Mouse (Mus musculus) left cerebral cortex, postnatal 10 days (tissue): Measurements from ENCODE around the gene Mafg. TPM values are rescaled to one million over a fixed set of nuclear protein-coding genes. Genes with fewer than 3 reads are reported as not detected.

Experiments used
- DNase-seq, 2 experiments: peaks; one replicate each; pipeline ENCODE4 v3.0.0; 2021 to 2022; ENCODE audit warnings: low spot score in 2 of 2, mixed read lengths in 1 of 2; ENCODE audit errors: extremely low spot score in 1 of 2
- intact Hi-C: fragments of 180-260 bp; cut with DNase I; formaldehyde crosslinking; loops from one replicate; pipeline ENCODE4 v1.15.1; 2025
- total RNA-seq, 2 experiments: library from RNA; stranded (reverse); gene quantifications; 2 replicates each; pipeline ENCODE4 v1.2.3; 2021

Gene Mafg
- total RNA-seq, 2 experiments from 2014 or later: 84.4 to 84.7 TPM

DNA sequence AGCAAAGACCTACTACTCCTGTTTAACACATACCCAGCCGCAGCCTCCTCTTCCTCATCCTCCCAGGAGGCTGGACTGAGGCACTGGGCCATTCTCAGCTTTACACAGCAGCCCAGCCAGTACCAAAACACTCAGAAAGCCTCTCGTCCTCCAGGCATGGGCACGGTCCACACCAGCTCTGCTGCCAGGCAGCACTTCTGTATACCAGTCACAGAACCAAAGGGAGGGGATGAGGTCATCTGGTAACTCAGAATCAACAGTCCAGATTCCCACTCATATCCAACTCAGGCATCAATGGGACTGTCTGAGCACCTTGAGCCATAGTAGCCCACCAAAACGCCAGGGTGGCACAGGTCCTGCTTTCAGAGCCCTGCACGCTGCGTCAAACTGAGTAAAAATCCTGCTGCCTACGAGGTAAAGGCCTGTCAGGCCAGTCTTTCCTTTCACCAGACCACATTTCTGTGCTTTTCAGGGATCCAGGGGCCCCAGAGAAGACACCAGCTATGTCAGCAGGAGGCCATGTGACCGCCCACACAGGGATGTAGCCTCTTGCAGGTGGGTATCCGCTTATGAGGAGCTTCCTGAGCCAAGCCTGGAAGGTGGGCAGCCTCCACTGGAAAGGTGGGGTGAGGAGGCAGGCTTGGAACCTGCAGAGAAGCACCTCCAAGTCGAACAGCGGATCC is 6.5 kb downstream of the Mafg start:
- intact Hi-C loops: no loop called here
- DNase-seq: peak in 1 of 2 experiments; percentile 17

DNA sequence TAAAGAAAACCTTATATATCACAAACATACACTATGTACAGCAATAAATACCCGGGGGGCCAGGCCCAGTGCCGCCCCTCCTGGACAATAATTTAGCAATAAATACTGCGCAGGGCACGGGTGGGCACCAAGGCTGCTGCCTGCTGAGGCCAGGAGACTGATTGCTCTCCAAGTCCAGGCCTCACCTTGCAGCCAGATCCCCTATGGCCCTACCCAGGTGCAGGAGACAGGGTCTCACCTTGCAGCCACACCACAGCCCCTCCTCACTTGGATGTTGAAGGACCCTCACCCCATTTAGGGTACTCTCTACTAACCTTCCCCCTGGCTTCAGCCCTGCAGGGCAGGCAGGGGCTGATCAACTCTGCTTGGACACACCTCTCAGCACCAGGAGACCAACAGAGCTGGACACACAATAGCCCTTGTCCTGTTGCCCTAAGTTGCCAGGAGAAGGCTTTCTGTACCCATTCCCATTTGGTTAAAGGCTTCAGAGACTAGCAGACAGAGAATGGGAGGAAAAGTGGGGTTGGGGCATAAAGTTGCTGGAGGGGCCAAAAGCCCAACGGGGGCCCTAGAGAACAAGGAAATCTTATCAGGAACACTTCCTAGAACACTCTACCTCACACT is 8.1 kb downstream of the Mafg start, which contains the start of gene Sirt7:
Gene Sirt7, minus strand, starts transcription at position 89 of the 624 bp plus-strand sequence.
- intact Hi-C loops: loop anchor here (2.0 kb wide), 1 partner anchor 152 kb away; no protein-coding TSS in a partner anchor
- DNase-seq: no peak

DNA sequence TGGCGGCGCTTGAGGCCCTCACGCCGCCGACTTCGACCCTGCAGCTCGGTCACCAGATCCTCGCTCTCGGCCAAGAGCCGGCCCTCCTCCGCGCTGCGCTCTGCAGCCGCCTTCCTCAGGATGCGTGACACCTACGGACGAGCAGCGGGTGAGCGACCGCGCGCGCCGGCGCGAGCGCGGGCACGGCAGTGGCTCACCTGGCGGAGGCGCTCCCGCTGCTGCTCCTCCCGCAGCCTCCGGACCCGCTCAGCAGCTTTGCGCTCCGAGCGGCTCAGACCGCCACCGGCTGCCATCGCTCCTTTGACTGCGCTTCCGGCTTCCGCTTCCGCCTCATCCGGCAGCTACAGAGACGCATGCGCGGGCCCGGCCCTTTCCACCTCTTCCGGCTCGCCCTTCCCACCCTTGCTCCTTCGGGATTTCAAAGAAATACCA is 8.7 kb downstream of the Mafg start:
- peak; percentile 76 to 93 for DNase-seq
- intact Hi-C loops: loop anchor here (2.0 kb wide), 1 partner anchor 152 kb away; no protein-coding TSS in a partner anchor

DNA sequence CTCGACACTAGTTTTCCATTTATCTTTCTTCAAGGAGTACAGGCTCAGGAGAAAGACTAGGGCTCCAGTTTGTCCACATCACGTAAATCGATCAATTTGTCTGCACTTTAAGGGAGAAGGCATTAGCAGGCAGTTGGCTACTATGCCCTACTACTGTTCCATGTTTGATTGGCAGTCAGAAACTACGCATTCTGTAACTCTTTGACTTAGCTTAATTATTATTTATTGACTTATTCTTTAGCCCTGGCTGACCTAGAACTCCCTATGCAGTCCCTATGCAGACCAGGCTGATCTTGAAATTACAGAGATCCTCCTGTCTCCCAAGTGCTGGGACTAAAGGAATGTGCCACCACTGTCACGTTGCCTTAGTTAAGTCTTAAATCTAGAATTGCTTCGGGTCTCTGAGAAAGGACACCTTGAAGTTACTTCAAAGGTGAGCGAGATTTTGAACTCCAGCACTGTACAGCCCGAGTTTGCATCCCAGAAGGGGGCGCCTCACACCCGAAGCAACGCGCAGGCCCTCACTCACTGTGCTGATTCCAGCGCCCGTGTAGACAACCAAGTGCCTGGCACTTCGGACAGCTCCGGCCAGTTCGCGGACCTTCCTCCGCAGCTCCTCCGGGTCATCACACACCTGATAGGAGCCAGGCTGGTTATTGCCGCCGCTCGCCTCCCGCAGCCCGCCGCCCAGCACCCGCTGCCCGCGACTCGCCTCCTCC is 9.3 kb downstream of the Mafg start:
- peak; percentile 44 to 83 for DNase-seq
- intact Hi-C loops: loop anchor here (2.0 kb wide), 1 partner anchor 153 kb away; no protein-coding TSS in a partner anchor

DNA sequence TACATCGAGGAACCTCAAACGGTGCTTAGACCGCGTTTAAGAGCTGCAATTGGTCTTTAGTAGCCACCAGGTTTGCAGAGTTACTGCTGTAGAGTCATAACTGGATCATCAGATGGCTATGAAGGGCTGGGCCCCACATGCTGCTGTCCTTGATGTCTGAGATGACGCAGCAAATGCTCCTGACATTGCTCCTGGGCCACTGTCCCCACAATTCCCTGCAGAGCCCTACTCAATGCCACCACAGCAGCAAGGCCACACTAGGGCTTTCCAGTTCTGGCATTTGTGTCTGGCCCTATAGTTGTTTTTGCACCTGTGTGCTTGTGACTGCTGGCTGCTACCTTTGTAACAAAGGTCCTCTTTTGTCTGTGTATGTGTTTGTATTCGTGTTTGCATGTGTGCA is 10.6 kb downstream of the Mafg start:
- DNase-seq: peak in 1 of 2 experiments; percentile 8
- intact Hi-C loops: no loop called here

DNA sequence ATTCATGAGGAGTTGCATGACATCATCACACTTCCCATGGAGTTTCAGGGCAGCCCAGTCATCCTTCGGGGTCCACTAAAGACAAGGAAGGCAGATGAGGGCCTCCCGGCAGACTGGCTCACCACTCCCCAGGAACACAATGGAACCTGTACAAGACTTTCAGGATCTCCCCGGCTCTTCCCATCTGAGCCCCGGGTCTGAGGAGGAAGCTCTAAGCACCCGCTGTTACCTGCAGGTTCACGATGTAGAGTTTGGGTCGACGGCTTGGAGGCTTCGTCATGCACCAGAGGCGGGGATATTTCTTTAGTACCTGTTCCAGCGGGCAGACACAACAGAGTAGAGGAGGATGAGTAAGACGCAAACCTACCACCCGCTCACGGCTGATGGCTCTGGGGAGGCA is 13.2 kb downstream of the Mafg start:
- intact Hi-C loops: no loop called here
- no peak for DNase-seq

DNA sequence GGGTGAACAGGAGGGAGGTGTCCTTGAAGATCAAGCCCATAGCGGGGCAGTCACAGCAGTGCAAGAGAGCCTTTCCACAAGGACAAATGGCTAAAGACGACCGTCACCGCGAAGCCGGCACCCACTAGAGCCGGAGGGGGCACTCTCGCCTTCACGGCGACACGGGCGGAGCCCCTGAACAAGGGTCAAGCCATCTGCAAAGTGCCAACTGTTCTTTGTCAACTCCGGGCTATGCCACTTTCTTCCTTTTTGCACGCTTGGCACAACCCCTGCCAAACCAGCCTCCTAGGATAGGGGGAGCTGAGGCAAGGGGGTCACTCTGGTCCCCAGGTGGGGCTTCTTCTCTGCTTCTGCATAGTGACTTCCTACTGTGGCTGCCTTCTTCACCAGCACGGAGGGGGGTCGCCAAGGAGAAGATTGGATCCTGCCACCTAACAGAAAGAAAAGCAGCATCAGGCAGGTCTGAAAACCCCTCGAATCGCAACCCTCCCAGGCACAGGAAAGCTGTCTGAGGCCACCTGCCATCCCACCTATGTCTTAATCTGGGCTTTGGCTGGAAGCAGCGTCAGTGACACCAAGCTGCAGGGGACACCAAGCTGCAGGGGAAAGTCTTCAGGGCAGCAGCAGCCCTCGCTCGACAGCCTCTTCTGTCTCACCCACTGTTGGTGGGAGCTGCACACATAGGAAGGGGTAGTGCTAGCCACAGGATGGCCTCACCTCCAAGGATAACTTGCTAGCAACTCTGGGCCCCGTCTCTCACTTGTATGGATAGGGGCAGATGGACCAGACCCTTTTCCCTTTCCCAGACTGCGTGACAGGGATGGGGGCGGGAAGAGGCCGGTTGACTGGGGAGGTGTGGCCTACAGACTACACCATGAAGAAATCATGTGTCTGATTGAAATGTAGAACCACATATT is 14.5 kb downstream of the Mafg start:
- peak in 1 of 2 experiments; percentile 18 for DNase-seq
- intact Hi-C loops: no loop called here

DNA sequence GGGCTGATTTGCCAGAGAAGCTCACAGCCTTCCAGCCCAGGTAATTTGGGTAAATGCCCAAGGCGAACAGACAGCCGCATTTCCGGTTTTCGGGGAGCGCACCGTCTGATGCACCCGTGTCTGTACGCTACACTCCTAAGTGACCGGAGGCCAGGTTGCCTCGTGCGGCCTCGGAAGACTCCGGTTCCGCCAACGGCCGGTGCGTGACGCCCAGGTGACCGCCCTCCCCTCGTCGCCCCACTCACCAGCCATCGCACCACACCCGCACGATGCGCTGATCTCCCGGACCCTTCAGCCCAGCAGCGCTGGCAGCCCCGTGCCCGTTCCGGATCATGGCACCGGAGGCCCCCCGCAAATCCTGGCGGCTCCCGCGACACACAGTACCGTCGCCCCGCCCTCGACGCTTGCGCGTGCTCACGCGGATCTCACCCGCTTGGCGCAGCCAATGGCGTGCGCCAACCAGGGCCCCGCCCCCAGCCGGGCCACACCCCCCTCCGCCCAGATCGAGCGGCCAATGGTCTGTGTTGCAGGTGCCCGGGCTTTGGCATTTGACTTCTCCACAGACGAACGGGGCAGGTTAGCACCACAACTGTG is 15.8 kb downstream of the Mafg start, which contains the start of gene Pcyt2:
Gene Pcyt2, minus strand, starts transcription at position 418 of the 594 bp plus-strand sequence.
- intact Hi-C loops: no loop called here
- peak; percentile 87 to 95 for DNase-seq

DNA sequence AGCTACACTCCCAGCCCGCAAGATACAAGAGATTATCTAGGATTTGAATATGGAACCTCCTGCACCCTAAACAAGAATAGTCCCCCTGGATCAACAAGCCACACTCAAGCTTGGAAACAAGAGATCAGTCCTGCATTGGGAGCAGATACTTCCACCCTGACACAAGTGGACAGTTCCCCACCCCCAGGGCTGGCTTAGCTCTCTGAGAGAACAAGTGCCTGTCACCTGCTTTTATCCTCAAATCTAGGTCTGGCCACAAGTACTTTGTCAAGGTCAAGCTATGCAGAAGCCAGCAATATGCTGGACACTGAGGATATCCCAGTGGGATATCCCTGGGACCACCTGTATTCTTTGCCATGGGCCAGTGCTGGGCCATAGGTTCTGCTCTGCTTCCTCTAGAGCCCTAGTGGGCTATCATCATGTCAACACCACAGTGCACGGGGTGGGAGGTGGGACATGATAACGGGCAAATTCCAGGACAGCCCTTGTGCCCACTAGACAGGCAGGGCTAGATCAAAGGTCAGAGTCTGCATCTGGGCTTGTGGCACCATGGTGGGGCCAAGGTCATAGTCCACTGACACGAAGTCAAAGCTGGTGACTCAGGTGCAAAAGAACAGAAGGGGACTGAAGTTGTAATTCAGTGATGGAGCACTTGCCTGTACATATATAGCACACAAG is 16.6 kb downstream of the Mafg start:
- intact Hi-C loops: no loop called here
- DNase-seq: no peak

DNA sequence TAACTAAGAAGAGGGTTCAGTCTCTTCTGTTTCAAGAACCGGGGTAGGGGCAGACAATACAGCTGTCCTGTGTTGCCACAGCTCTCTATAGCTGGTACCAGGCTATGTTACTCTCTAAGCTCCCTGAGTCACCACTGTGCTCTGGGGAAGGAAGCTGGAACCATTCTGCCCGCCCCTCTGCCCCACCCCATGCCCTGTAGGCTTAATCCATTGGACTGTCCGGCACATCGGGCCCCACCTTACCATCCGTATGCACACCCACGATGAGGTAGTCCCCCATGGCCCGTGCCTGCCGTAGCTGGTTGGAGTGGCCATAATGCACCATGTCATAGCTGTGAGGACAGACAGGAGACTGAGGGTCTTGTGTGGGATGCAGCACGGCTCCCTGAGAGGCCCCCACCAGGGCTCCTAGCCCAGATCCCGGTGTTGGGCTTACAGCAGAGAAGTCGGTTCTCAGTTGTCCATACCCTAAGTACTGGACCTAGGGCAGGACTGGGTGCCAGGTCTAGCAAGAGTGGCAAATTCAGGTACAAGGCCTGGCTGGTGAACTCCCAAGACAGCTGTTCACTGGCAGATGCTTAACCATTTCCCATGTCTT is 17.7 kb downstream of the Mafg start:
- intact Hi-C loops: no loop called here
- no peak for DNase-seq

DNA sequence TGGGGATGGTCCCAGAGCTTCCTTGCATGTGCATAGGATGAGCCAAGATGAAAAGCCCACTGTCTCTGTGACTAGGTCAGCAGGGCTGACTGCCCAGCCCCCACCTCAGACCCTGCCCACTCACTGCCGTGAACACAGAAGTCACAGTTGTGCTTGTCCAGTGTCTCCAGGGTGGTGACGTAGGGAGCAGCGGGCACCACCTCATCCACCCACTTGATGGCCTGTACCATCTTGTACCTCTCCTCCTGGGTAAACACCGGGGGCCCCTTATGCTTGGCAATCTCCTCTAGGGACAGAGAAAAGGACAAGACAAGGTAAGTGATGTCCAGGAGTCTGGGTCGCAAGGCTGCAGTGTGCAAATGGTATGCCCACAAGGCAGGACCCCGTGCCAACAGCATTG is 18.2 kb downstream of the Mafg start:
- DNase-seq: no peak
- intact Hi-C loops: no loop called here

DNA sequence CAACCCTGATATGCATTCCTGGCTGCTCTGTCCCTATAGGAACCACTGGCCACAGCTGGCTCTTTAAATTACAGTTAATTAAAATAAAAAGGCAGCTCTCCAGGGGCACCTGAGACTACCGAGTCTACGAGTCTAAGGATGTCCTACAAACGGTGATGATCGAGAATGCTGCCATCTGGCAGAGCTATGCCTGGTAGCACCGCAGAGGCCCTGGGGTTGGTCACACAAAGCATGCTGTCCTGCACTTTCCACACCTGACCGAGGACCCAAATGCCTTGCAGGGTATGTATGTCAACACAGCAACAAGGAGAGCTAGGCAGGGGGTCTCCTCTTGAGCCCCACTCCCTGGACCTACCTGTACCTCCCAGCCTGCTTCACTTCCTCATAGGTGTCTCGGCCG is 19.4 kb downstream of the Mafg start:
- intact Hi-C loops: no loop called here
- no peak for DNase-seq

DNA sequence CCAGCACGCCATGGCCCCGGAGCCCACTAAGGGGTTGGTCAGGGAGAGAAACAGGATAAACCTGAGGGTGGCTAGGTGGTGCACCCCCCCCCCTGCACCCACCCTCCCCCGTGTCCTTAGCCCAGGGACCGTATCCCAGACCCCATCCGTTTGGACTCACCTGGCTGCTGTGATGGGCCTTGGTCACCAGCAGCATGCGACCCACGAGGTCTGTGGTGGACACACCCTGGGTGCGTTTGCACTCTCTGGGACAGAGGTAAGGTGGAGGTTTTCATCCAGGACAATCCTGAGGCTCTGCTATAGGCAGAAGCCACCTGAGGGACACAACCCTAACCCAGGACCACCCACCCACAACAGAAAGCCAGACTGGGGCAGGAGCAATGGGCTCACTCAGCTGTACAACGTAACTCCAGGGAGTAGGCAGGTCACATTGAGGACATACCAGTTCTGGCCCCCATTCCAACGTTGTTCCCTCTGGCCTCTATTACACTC is 19.9 kb downstream of the Mafg start:
- no peak for DNase-seq
- intact Hi-C loops: no loop called here

DNA sequence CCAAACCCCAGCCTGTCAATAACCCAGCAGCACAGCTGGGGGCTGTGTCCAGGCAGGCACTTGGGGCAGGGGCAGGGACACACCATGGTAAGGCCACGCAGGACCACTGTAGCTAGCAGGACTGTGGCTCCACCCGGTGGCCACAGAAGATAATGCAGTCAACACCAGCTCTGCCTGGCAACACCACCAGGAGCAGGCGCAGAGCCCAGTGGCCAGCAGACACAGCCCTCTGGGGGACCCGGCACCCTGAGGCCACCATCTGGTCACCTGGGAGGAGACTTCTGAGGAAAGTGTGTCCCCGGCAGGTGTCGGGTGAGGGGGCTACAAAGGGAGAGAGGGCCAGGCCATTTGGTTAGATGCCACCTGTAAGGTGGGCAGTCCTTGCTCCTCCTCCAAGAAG is 20.6 kb downstream of the Mafg start:
- intact Hi-C loops: no loop called here
- DNase-seq: peak in 1 of 2 experiments; percentile 84

DNA sequence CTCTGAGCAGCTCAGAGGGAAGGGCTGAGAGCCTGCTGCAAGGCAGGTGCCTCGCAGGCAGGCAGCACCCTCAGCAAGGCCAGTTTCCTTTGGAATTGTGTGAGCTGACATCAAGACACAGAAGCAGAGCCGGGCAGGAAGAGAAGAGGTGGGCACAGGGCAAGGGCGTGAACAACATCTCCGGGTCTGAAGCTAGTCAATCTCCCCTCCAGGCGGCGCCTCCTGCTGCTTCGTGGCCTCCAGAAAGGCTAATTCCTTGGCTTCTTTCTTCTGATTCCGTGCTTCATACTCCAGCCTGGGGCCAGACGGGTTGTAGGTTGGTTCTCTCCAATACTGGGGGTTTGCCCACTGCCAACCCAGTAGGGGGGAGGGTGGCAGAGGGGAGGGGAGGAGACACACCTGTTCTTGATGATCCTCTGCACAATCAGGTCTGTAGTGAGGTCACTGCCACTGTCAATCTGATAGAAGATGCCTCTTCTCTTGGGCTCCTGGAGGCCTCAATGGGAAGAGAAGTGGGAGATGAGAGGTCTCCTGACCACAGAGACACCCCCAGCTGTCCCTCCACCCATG is 22.8 kb downstream of the Mafg start:
- no peak for DNase-seq
- intact Hi-C loops: no loop called here

DNA sequence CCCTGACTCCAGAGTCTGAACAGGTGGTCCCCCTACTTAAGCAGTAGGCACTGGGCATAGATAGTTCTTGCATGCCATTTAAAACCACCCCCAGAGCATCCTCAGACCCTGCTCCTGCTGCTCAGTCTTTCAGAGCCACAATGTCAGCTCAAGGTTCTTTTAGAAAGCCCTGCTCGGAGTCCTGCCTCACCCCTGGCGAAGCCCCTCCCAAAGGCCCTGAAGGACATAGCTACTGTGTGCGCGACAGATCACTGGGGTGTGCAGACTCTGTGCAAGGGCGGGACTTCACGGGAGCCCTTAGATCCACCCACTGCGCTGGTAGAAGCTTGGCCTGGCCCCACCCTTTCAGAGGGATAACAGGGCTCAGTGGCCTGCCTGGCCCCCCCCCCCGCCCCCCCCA is 24.1 kb downstream of the Mafg start:
- intact Hi-C loops: no loop called here
- no peak for DNase-seq
